ENCODE assay signal across 10 mouse cellular contexts in the genomic region with DNA sequence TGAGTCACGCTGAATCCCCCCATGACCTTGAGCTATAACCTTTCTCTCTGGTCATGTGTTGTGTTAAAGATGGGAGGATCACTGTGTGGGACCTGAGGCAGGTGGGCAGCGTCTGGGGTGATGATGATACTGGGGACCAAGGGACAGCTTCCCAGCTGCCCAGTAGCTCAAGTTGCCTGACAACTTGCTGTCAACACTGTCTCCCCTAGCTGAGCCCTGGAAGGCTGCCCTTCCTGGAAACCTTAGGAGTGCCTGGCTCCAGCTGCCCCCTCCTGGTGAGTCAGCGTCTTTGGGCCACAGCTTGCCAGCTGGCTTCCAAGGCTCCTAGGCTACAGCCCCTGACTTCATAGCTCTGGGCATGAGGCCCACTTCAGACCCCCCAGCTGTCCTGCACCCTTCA. TPM values are rescaled to one million over a fixed set of nuclear protein-coding genes. Genes with fewer than 3 reads are reported as not detected.
DNase-seq lines count a peak whose midpoint lies in the region; ATAC-seq and TF ChIP-seq lines count a peak whose summit lies in the region.
"Had no signal": no experiment of that assay in that cellular context is flagged by ENCODE, and none has a peak within 500 bp of the region (broad histone marks: within the 10 kb centered on the region; RNA-seq: fewer than 3 reads in every experiment).

No protein-coding gene starts in this region.

- H3K4me2 ChIP-seq in liver, postnatal 0 days (ENCODE audit: low read depth, low read length) = no peak overlapping the region
- H3K4me2 ChIP-seq in hindbrain, embryonic 14.5 days (replicated peaks) = no peak overlapping the region
- H3K4me2 ChIP-seq: liver, embryonic 13.5 days had no signal

- 0 out of 2 replicates have a peak, but pooled peaks have one; percentile 10 for TF ChIP-seq CTCF in cerebellum, adult 2 months (IDR thresholded peaks at IDR 0.05; ENCODE audit: borderline replicate concordance, insufficient read depth, low read depth, low read length)
- TF ChIP-seq CTCF in liver, postnatal 0 days (IDR thresholded peaks at IDR 0.05; ENCODE audit: low read depth) = peak; percentile 28; the same call in 1 of the 2 replicates
- peak; percentile 52; the same call in 1 of the 2 replicates for TF ChIP-seq CTCF in brain, embryonic 14.5 days (IDR thresholded peaks at IDR 0.05; ENCODE audit: borderline replicate concordance, extremely low read depth, insufficient read depth, insufficient read length)

- no peaks in the 10 kb centered on the region; the same call in 1 of the 2 replicates for H3K4me1 ChIP-seq in cerebellum, adult 2 months (ENCODE audit: control insufficient read depth, insufficient read depth, low read length)
- H3K4me1 ChIP-seq in liver, postnatal 0 days (ENCODE audit: insufficient read depth) = no peaks in the 10 kb centered on the region
- H3K4me1 ChIP-seq in hindbrain, embryonic 14.5 days (replicated peaks; ENCODE audit: control insufficient read depth, insufficient read depth, low read length) = 0 out of 2 replicates have a peak, but pooled peaks cover 7% of the 10 kb centered on the region

- H3K4me3 ChIP-seq in cerebellum, adult 2 months (replicated peaks; ENCODE audit: insufficient read depth, low read depth, low read length) = no peak overlapping the region
- no peak overlapping the region for H3K4me3 ChIP-seq in liver, postnatal 0 days (ENCODE audit: low read depth, low read length)
- H3K4me3 ChIP-seq in hindbrain, embryonic 14.5 days (replicated peaks; ENCODE audit: low read length) = no peak overlapping the region
- H3K4me3 ChIP-seq: erythroblast, embryonic 14.5 days; liver, embryonic 13.5 days had no signal

- no peak overlapping the region for H3K9ac ChIP-seq in liver, postnatal 0 days (replicated peaks)
- no peak overlapping the region for H3K9ac ChIP-seq in hindbrain, embryonic 14.5 days
- H3K9ac ChIP-seq: liver, embryonic 13.5 days had no signal

- no peaks in the 10 kb centered on the region for H3K36me3 ChIP-seq in liver, postnatal 0 days (replicated peaks; ENCODE audit: insufficient read depth, low read length)
- H3K36me3 ChIP-seq in hindbrain, embryonic 14.5 days (replicated peaks; ENCODE audit: control insufficient read depth, insufficient read depth) = no peaks in the 10 kb centered on the region
- H3K36me3 ChIP-seq: liver, embryonic 13.5 days had no signal

- DNase-seq in cerebellum, adult 2 months = peak in 1 of 2 experiments; percentile 28
- DNase-seq in cerebellum, adult 8-10 months = no peak
- no peak for DNase-seq in liver, postnatal 0 days
- no peak for DNase-seq in liver
- peak; percentile 62 for DNase-seq in brain, embryonic 14.5 days (ENCODE audit: low read depth)
- peak; percentile 36 for DNase-seq in hindbrain, embryonic 14.5 days (ENCODE audit: low spot score)
- peak; percentile 57 for DNase-seq in retina, embryonic 14.5 days (ENCODE audit: low spot score)
- DNase-seq in cerebellum, adult 9-10 months = no peak
- DNase-seq: liver, embryonic 13.5 days had no signal

- 51% methylated on average over 3 of the region's 3 CpGs for WGBS in cerebellum, adult 2 months
- WGBS in liver, postnatal 0 days (ENCODE audit: insufficient replicate concordance) = 29% methylated on average over 3 of the region's 3 CpGs
- 48% methylated on average over 3 of the region's 3 CpGs for WGBS in hindbrain, embryonic 14.5 days

- no peak for TF ChIP-seq POLR2A in cerebellum, adult 2 months (IDR thresholded peaks at IDR 0.05; ENCODE audit: borderline replicate concordance, insufficient read depth, low read length)
- no peak for TF ChIP-seq POLR2A in brain, embryonic 14.5 days (IDR thresholded peaks at IDR 0.05; ENCODE audit: borderline replicate concordance, extremely low read depth, insufficient read depth, insufficient read length, poor library complexity, severe bottlenecking)

- H3K9me3 ChIP-seq in liver, postnatal 0 days (ENCODE audit: low read length) = no peaks in the 10 kb centered on the region
- 0 out of 2 replicates have a peak, but pooled peaks cover 6% of the 10 kb centered on the region for H3K9me3 ChIP-seq in hindbrain, embryonic 14.5 days (ENCODE audit: control insufficient read depth, low read length)
- H3K9me3 ChIP-seq: liver, embryonic 13.5 days had no signal

- no peak for TF ChIP-seq EP300 in liver, postnatal 0 days (IDR thresholded peaks at IDR 0.05; ENCODE audit: low read depth)

- peaks cover 1% of the 10 kb centered on the region; the same call in 1 of the 2 replicates for H3K27me3 ChIP-seq in cerebellum, adult 2 months (ENCODE audit: control insufficient read depth, insufficient read depth, low read length)
- H3K27me3 ChIP-seq in liver, postnatal 0 days (ENCODE audit: insufficient read depth, low read length) = peaks cover 34% of the 10 kb centered on the region
- H3K27me3 ChIP-seq in hindbrain, embryonic 14.5 days (ENCODE audit: control insufficient read depth, insufficient read depth, low read length) = peaks cover 17% of the 10 kb centered on the region

- no peak for ATAC-seq in liver, postnatal 0 days
- ATAC-seq in hindbrain, embryonic 14.5 days (ENCODE audit: low FRiP score) = peak; percentile 51; the same call in 1 of the 2 replicates

- H3K27ac ChIP-seq in cerebellum, adult 2 months (ENCODE audit: insufficient read depth, low read length) = no peak overlapping the region
- H3K27ac ChIP-seq in liver, postnatal 0 days (ENCODE audit: low read depth) = no peak overlapping the region
- H3K27ac ChIP-seq in hindbrain, embryonic 14.5 days = no peak overlapping the region
- H3K27ac ChIP-seq: liver, embryonic 13.5 days had no signal

RNA-seq across cellular contexts. Expression of gene Pvalb, which starts 1.0 kb away (rescaled TPM):
- polyA plus RNA-seq in cerebellum, adult 2 months (2012; rRNA removed) = 1,013 and 1,016 TPM in 2 replicates
- polyA plus RNA-seq in liver, postnatal 0 days (2015; fragmentation: Nextera tagmentation; extraction: Ambion mirVana) = 2.4 TPM in 1 of 2 replicates, not detected in the other
- polyA plus RNA-seq in brain, embryonic 14.5 days (2012; rRNA removed) = 1.00 and 2.9 TPM in 2 replicates
- polyA plus RNA-seq in hindbrain, embryonic 14.5 days (2014; fragmentation: Nextera tagmentation; extraction: Ambion mirVana) = 6.8 and 8.7 TPM in 2 replicates
- polyA plus RNA-seq: erythroblast, embryonic 14.5 days; liver, embryonic 13.5 days had no signal

RNA-seq across cellular contexts. Expression of gene Ift27, which starts 31.3 kb away (rescaled TPM):
- polyA plus RNA-seq in cerebellum, adult 2 months (2012; rRNA removed) = 52.0 and 56.5 TPM in 2 replicates
- 24.4 and 25.3 TPM in 2 replicates for polyA plus RNA-seq in liver, postnatal 0 days (2015; fragmentation: Nextera tagmentation; extraction: Ambion mirVana)
- 56.7 and 68.1 TPM in 2 replicates for polyA plus RNA-seq in brain, embryonic 14.5 days (2012; rRNA removed)
- 105 and 108 TPM in 2 replicates for polyA plus RNA-seq in hindbrain, embryonic 14.5 days (2014; fragmentation: Nextera tagmentation; extraction: Ambion mirVana)

RNA-seq across cellular contexts. Expression of gene Ncf4, which starts 39.4 kb away (rescaled TPM):
- 0.77 and 0.84 TPM in 2 replicates for polyA plus RNA-seq in cerebellum, adult 2 months (2012; rRNA removed)
- 55.5 and 56.7 TPM in 2 replicates for polyA plus RNA-seq in liver, postnatal 0 days (2015; fragmentation: Nextera tagmentation; extraction: Ambion mirVana)
- polyA plus RNA-seq in brain, embryonic 14.5 days (2012; rRNA removed) = 0.66 and 1.1 TPM in 2 replicates
- polyA plus RNA-seq in hindbrain, embryonic 14.5 days (2014; fragmentation: Nextera tagmentation; extraction: Ambion mirVana) = 1.5 and 2.7 TPM in 2 replicates

Comparison
In these comparisons a context has a peak if more than half of its experiments do, and no peak if none do; other contexts are left out.
1. DNase-seq: peak in brain, embryonic 14.5 days (single experiment), hindbrain, embryonic 14.5 days (single experiment) and retina, embryonic 14.5 days (single experiment); none in cerebellum, adult 8-10 months (single experiment), liver, postnatal 0 days (single experiment), liver (single experiment) and cerebellum, adult 9-10 months (single experiment).
2. RNA of gene Pvalb, which starts 1.0 kb away (polyA plus RNA-seq): 1,013 to 1,016 TPM in cerebellum, adult 2 months; 6.8 to 8.7 TPM in hindbrain, embryonic 14.5 days, 1.00 to 2.9 TPM in brain, embryonic 14.5 days and 2.4 TPM in liver, postnatal 0 days; every median in the first group is over 100 times any median in the second.
3. RNA of gene Ncf4, which starts 39.4 kb away (polyA plus RNA-seq): 55.5 to 56.7 TPM in liver, postnatal 0 days; 1.5 to 2.7 TPM in hindbrain, embryonic 14.5 days, 0.66 to 1.1 TPM in brain, embryonic 14.5 days and 0.77 to 0.84 TPM in cerebellum, adult 2 months; every median in the first group is over 10 times any median in the second.
4. Peak in every context shown above with its lines, with median percentiles within 50 percentile points of each other: CTCF ChIP-seq.